Mouse (Mus musculus) kidney, postnatal 14 days (tissue): ENCODE results near the gene Il11ra1.
"Not testable (repeated sequence)": the region's sequence is repeated elsewhere in the genome, so short reads cannot be mapped to it uniquely, and the experiment has no call there.

Experiments used
- DNase-seq: peaks from one replicate; pipeline ENCODE4 v3.0.0; 2022; ENCODE audit warnings: mixed read lengths

Gene Il11ra1

GRCm38 (mm10) chr4:41681176-41681575 is 18.6 kb upstream of the Il11ra1 start:
- no peak for DNase-seq

GRCm38 (mm10) chr4:41681947-41682346 is 17.8 kb upstream of the Il11ra1 start:
- DNase-seq, result no peak

GRCm38 (mm10) chr4:41682789-41683188 is 17.0 kb upstream of the Il11ra1 start:
- no peak for DNase-seq

GRCm38 (mm10) chr4:41683303-41683702 is 16.5 kb upstream of the Il11ra1 start:
- not testable (repeated sequence) for DNase-seq

GRCm38 (mm10) chr4:41684131-41684930 is 15.5 kb upstream of the Il11ra1 start:
- not testable (repeated sequence) for DNase-seq

GRCm38 (mm10) chr4:41684931-41685453 is 14.8 kb upstream of the Il11ra1 start:
- not testable (repeated sequence) for DNase-seq

GRCm38 (mm10) chr4:41685882-41686492 is 13.8 kb upstream of the Il11ra1 start:
- not testable (repeated sequence) for DNase-seq

GRCm38 (mm10) chr4:41688562-41688961 is 11.2 kb upstream of the Il11ra1 start:
- DNase-seq, result not testable (repeated sequence)

- not testable (repeated sequence) for DNase-seq
Measured at GRCm38 (mm10) chr4:41690014-41690413, 9.8 kb upstream of the Il11ra1 start.

- DNase-seq, result not testable (repeated sequence)
Measured at GRCm38 (mm10) chr4:41693511-41693910, 6.3 kb upstream of the Il11ra1 start.

GRCm38 (mm10) chr4:41695800-41696199 is 4.0 kb upstream of the Il11ra1 start:
- not testable (repeated sequence) for DNase-seq

- DNase-seq, result not testable (repeated sequence)
Measured at GRCm38 (mm10) chr4:41696452-41696851, 3.3 kb upstream of the Il11ra1 start.

- peak; percentile 87 for DNase-seq
Measured at GRCm38 (mm10) chr4:41696930-41697841, 2.6 kb upstream of the Il11ra1 start, which contains the start of gene Cntfr. Cntfr (minus strand) TSS chr4:41697089.

GRCm38 (mm10) chr4:41698421-41699016 is 1.3 kb upstream of the Il11ra1 start:
- DNase-seq, result peak; percentile 53

GRCm38 (mm10) chr4:41700224-41700623 is 435 bp downstream of the Il11ra1 start:
- not testable (repeated sequence) for DNase-seq

- not testable (repeated sequence) for DNase-seq
Measured at GRCm38 (mm10) chr4:41702226-41702625, 2.4 kb downstream of the Il11ra1 start.

GRCm38 (mm10) chr4:41704651-41705050 is 4.9 kb downstream of the Il11ra1 start:
- no peak for DNase-seq

- no peak for DNase-seq
Measured at GRCm38 (mm10) chr4:41705922-41706754, 6.3 kb downstream of the Il11ra1 start.

GRCm38 (mm10) chr4:41707011-41707535 is 7.3 kb downstream of the Il11ra1 start:
- DNase-seq, result peak; percentile 81

GRCm38 (mm10) chr4:41708192-41708745 is 8.5 kb downstream of the Il11ra1 start:
- peak; percentile 70 for DNase-seq

- DNase-seq, result no peak
Measured at GRCm38 (mm10) chr4:41710229-41710628, 10.4 kb downstream of the Il11ra1 start.
